Mouse (Mus musculus) lung, embryonic 15.5 days (tissue): ENCODE results near the gene Dlg2. TPM values are rescaled to one million over a fixed set of nuclear protein-coding genes. Genes with fewer than 3 reads are reported as not detected.

Experiments used
- ATAC-seq: fragments of 200-750 bp; cut with Nextera tagmentation; 2 replicates; pipeline ENCODE4 v1.8.0; 2017; ENCODE audit warnings: moderate number of reproducible peaks, borderline replicate concordance; ENCODE audit not compliant: low FRiP score, low TSS enrichment; ENCODE audit errors: extremely low read depth
- H3K27ac ChIP-seq: fragments of 300-500 bp; sonication (generic); 2 replicates; pipeline ENCODE4 v1.5.1; 2015; ENCODE audit warnings: moderate library complexity, mild to moderate bottlenecking, inconsistent platforms
- H3K27me3 ChIP-seq: fragments of 300-500 bp; sonication (generic); 2 replicates; pipeline ENCODE4 v1.6.1; 2015; ENCODE audit warnings: inconsistent platforms
- H3K36me3 ChIP-seq: fragments of 300-500 bp; sonication (generic); 2 replicates; pipeline ENCODE4 v1.6.1; 2015; ENCODE audit warnings: inconsistent platforms
- H3K4me1 ChIP-seq: fragments of 300-500 bp; sonication (generic); 2 replicates; pipeline ENCODE4 v1.6.1; 2015; ENCODE audit warnings: inconsistent platforms
- H3K4me2 ChIP-seq: fragments of 300-500 bp; sonication (generic); 2 replicates; pipeline ENCODE4 v1.6.1; 2015; ENCODE audit warnings: inconsistent platforms, mild to moderate bottlenecking, moderate library complexity
- H3K4me3 ChIP-seq: fragments of 300-500 bp; sonication (generic); 2 replicates; pipeline ENCODE4 v1.5.1; 2015; ENCODE audit warnings: mild to moderate bottlenecking, inconsistent platforms
- H3K9ac ChIP-seq: fragments of 300-500 bp; sonication (generic); 2 replicates; pipeline ENCODE4 v1.6.1; 2015; ENCODE audit warnings: inconsistent platforms
- H3K9me3 ChIP-seq: fragments of 300-500 bp; sonication (generic); 2 replicates; pipeline ENCODE4 v1.6.1; 2016; ENCODE audit warnings: inconsistent platforms
- WGBS: fragments of 180-500 bp; shearing (Covaris S2); methylation state at CpG from one replicate; pipeline ENCODE4 v1.1.7; 2015; 5-methylcytosine and 5-hydroxymethylcytosine counted together
- polyA plus RNA-seq: library from polyadenylated mRNA; unstranded; fragments of >200 nt; fragmentation: Nextera tagmentation; extraction: Ambion mirVana; gene quantifications from 2 replicates; pipeline ENCODE4 v1.2.1, GENCODE M21; 2015

The Dlg2 gene
- polyA plus RNA-seq, 1 experiment from 2014 or later, result 2.3 TPM

GRCm38 (mm10) chr7:91955584-91955983, 1479.1 kb downstream of the Dlg2 start:
- no peaks in the 10 kb centered on the region for H3K27me3 ChIP-seq
- 79% methylated on average over 1 of the region's 1 CpGs for WGBS
- no peak for ATAC-seq
- no peaks in the 10 kb centered on the region for H3K36me3 ChIP-seq
- H3K4me3 ChIP-seq, result no peak overlapping the region
- H3K27ac ChIP-seq, result no peak overlapping the region
- no peak overlapping the region for H3K4me2 ChIP-seq
- no peak overlapping the region for H3K9ac ChIP-seq
- H3K4me1 ChIP-seq, result no peaks in the 10 kb centered on the region
- no peaks in the 10 kb centered on the region for H3K9me3 ChIP-seq

- H3K9ac ChIP-seq, result no peak overlapping the region
- H3K4me3 ChIP-seq, result no peak overlapping the region
- no peak overlapping the region for H3K4me2 ChIP-seq
- WGBS, result 83% methylated on average over 2 of the region's 2 CpGs
- no peaks in the 10 kb centered on the region for H3K4me1 ChIP-seq
- H3K27me3 ChIP-seq, result no peaks in the 10 kb centered on the region
- no peaks in the 10 kb centered on the region for H3K36me3 ChIP-seq
- ATAC-seq, result no peak
- no peaks in the 10 kb centered on the region for H3K9me3 ChIP-seq
- no peak overlapping the region for H3K27ac ChIP-seq
Measured at GRCm38 (mm10) chr7:91962956-91963355, 1486.5 kb downstream of the Dlg2 start.

- Histone ChIP-seq H3K4me2 (no peak overlapping the region), H3K4me3 (no peak overlapping the region), H3K9ac (no peak overlapping the region), H3K9me3 (no peaks in the 10 kb centered on the region), H3K36me3 (no peaks in the 10 kb centered on the region), H3K27me3 (no peaks in the 10 kb centered on the region), H3K4me1 (no peaks in the 10 kb centered on the region), H3K27ac (no peak overlapping the region)
- WGBS, result 62% methylated on average over 1 of the region's 1 CpGs
- no peak for ATAC-seq
Measured at GRCm38 (mm10) chr7:91972970-91973369, 1496.5 kb downstream of the Dlg2 start.

- no peaks in the 10 kb centered on the region for H3K27me3 ChIP-seq
- H3K4me3 ChIP-seq, result no peak overlapping the region
- ATAC-seq, result no peak
- no peak overlapping the region for H3K4me2 ChIP-seq
- WGBS, result 82% methylated on average over 5 of the region's 5 CpGs
- H3K27ac ChIP-seq, result no peak overlapping the region
- H3K9ac ChIP-seq, result no peak overlapping the region
- H3K9me3 ChIP-seq, result no peaks in the 10 kb centered on the region
- H3K36me3 ChIP-seq, result no peaks in the 10 kb centered on the region
- no peaks in the 10 kb centered on the region for H3K4me1 ChIP-seq
Measured at GRCm38 (mm10) chr7:92003769-92004455, 1527.4 kb downstream of the Dlg2 start.

GRCm38 (mm10) chr7:92005681-92006425, 1529.4 kb downstream of the Dlg2 start:
- 75% methylated on average over 4 of the region's 4 CpGs for WGBS
- Histone ChIP-seq H3K9ac (no peak overlapping the region), H3K4me3 (no peak overlapping the region), H3K4me1 (no peaks in the 10 kb centered on the region), H3K4me2 (no peak overlapping the region), H3K36me3 (no peaks in the 10 kb centered on the region), H3K27me3 (no peaks in the 10 kb centered on the region), H3K27ac (no peak overlapping the region), H3K9me3 (no peaks in the 10 kb centered on the region)
- no peak for ATAC-seq

GRCm38 (mm10) chr7:92008702-92009101, 1532.2 kb downstream of the Dlg2 start:
- Histone ChIP-seq H3K4me2 (no peak overlapping the region), H3K9me3 (no peaks in the 10 kb centered on the region), H3K4me3 (no peak overlapping the region), H3K27me3 (no peaks in the 10 kb centered on the region), H3K9ac (no peak overlapping the region), H3K4me1 (no peaks in the 10 kb centered on the region), H3K36me3 (no peaks in the 10 kb centered on the region), H3K27ac (no peak overlapping the region)
- ATAC-seq, result no peak
- 79% methylated on average over 1 of the region's 1 CpGs for WGBS

GRCm38 (mm10) chr7:92024928-92025327, 1548.5 kb downstream of the Dlg2 start:
- no peak for ATAC-seq
- Histone ChIP-seq H3K4me2 (no peak overlapping the region), H3K4me3 (no peak overlapping the region), H3K9ac (no peak overlapping the region), H3K27me3 (no peaks in the 10 kb centered on the region), H3K9me3 (no peaks in the 10 kb centered on the region), H3K27ac (no peak overlapping the region), H3K4me1 (no peaks in the 10 kb centered on the region), H3K36me3 (no peaks in the 10 kb centered on the region)
- WGBS, result 46% methylated on average over 1 of the region's 1 CpGs

- H3K9me3 ChIP-seq, result no peaks in the 10 kb centered on the region
- H3K4me1 ChIP-seq, result no peaks in the 10 kb centered on the region
- H3K36me3 ChIP-seq, result no peaks in the 10 kb centered on the region
- no peak overlapping the region for H3K9ac ChIP-seq
- 59% methylated on average over 2 of the region's 2 CpGs for WGBS
- H3K4me3 ChIP-seq, result no peak overlapping the region
- H3K27me3 ChIP-seq, result no peaks in the 10 kb centered on the region
- no peak overlapping the region for H3K4me2 ChIP-seq
- no peak overlapping the region for H3K27ac ChIP-seq
- no peak for ATAC-seq
Measured at GRCm38 (mm10) chr7:92025465-92026056, 1549.1 kb downstream of the Dlg2 start.

- H3K36me3 ChIP-seq, result no peaks in the 10 kb centered on the region
- 39% methylated on average over 7 of the region's 7 CpGs for WGBS
- no peak overlapping the region for H3K4me2 ChIP-seq
- no peak overlapping the region for H3K9ac ChIP-seq
- no peak overlapping the region for H3K27ac ChIP-seq
- H3K4me1 ChIP-seq, result no peaks in the 10 kb centered on the region
- H3K9me3 ChIP-seq, result no peaks in the 10 kb centered on the region
- H3K27me3 ChIP-seq, result no peaks in the 10 kb centered on the region
- no peak overlapping the region for H3K4me3 ChIP-seq
- no peak for ATAC-seq
Measured at GRCm38 (mm10) chr7:92027049-92027448, 1550.6 kb downstream of the Dlg2 start.

- H3K4me3 ChIP-seq, result no peak overlapping the region
- H3K9ac ChIP-seq, result no peak overlapping the region
- H3K4me1 ChIP-seq, result no peaks in the 10 kb centered on the region
- no peaks in the 10 kb centered on the region for H3K9me3 ChIP-seq
- 71% methylated on average over 2 of the region's 2 CpGs for WGBS
- H3K36me3 ChIP-seq, result no peaks in the 10 kb centered on the region
- H3K27me3 ChIP-seq, result no peaks in the 10 kb centered on the region
- no peak overlapping the region for H3K4me2 ChIP-seq
- no peak for ATAC-seq
- no peak overlapping the region for H3K27ac ChIP-seq
Measured at GRCm38 (mm10) chr7:92034256-92034655, 1557.8 kb downstream of the Dlg2 start.

- ATAC-seq, result no peak
- Histone ChIP-seq H3K36me3 (no peaks in the 10 kb centered on the region), H3K4me3 (no peak overlapping the region), H3K9ac (no peak overlapping the region), H3K4me2 (no peak overlapping the region), H3K27ac (no peak overlapping the region), H3K4me1 (no peaks in the 10 kb centered on the region), H3K27me3 (no peaks in the 10 kb centered on the region), H3K9me3 (no peaks in the 10 kb centered on the region)
Measured at GRCm38 (mm10) chr7:92040187-92040586, 1563.7 kb downstream of the Dlg2 start.

GRCm38 (mm10) chr7:92040785-92041411, 1564.4 kb downstream of the Dlg2 start:
- Histone ChIP-seq H3K4me3 (no peak overlapping the region), H3K4me2 (no peak overlapping the region), H3K27ac (no peak overlapping the region), H3K27me3 (no peaks in the 10 kb centered on the region), H3K9ac (no peak overlapping the region), H3K9me3 (no peaks in the 10 kb centered on the region), H3K36me3 (no peaks in the 10 kb centered on the region), H3K4me1 (no peaks in the 10 kb centered on the region)
- ATAC-seq, result no peak
- 38% methylated on average over 2 of the region's 2 CpGs for WGBS
